Mouse (Mus musculus): ENCODE results near the gene Fam3b. TPM values are rescaled to one million over a fixed set of nuclear protein-coding genes. Genes with fewer than 3 reads are reported as not detected.

Gene Fam3b
- polyA plus RNA-seq, 1 experiment from 2014 or later, result not detected

- ChIA-PET CTCF (interaction anchor here (1.1 kb wide), 1 partner anchor 150 kb away, joined by 3 read pairs; no protein-coding TSS in a partner anchor), POLR2A (no interaction called here)
- TF ChIP-seq CTCF (IDR thresholded peaks at IDR 0.05), result no peak
- in situ Hi-C loops (cut with MboI; ENCODE audit: low pct_unique_long_range_greater_than_20kb), result loop anchor here (10.0 kb wide), 1 partner anchor 148 kb away; no protein-coding TSS in a partner anchor
- DNase-seq (ENCODE audit: low read depth, low spot score) (no peak), ATAC-seq (peak; percentile 12)
- no peaks in the 10 kb centered on the region for H3K27me3 ChIP-seq
Measured at GRCm38 (mm10) chr16:97462481-97463181, 52.0 kb downstream of the Fam3b start, which contains the start of gene Mx1. TSS of gene Mx1 (minus strand) at chr16:97462907.

DNA sequence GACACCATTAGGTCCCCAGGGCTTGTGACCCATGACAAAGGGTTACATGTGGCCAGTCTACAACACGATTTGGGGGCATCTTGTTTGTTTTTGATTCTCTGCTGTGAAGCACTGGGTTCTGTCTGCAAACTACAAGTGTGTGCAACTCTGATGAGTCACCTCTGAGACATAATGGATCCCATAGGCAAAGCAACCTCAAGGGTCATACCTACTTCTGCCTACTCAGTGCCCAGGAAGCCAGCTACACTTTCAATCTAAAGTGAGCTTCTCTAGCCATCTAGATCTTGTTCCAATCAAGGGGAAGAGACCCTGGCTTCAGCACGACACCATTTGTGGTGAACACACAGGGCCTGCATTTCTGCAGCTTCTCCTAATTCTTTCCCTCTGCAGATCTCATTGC is 53.3 kb downstream of the Fam3b start:
- in situ Hi-C loops (cut with MboI; ENCODE audit: low pct_unique_long_range_greater_than_20kb), result loop anchor here (10.0 kb wide), 1 partner anchor 146 kb away; no protein-coding TSS in a partner anchor
- CTCF ChIA-PET, result no interaction called here

DNA sequence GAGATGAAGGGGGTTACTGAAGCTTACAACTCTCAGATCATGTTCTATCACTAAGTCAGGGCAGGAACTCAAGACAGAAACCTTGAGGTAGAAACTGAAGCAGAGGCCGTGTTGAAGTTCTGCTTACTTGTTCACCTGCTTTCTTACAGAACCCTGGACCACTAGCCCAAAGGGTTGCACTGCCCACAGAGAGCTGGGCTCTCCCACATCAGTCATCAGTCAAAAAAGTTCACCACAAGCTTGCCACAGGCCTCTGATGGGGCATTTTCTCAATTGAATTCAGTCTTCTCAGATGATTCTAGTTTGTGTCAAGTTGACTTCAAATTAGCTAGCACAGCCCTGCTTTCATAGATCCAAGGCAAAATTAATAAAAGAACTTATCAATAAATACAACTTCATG is 54.8 kb downstream of the Fam3b start:
- H3K27me3 ChIP-seq, result no peaks in the 10 kb centered on the region
- ATAC-seq (no peak), DNase-seq (ENCODE audit: low read depth, low spot score) (no peak)
- TF ChIP-seq CTCF (IDR thresholded peaks at IDR 0.05), result no peak
- ChIA-PET POLR2A (no interaction called here), CTCF (no interaction called here)
- in situ Hi-C loops (cut with MboI; ENCODE audit: low pct_unique_long_range_greater_than_20kb), result loop anchor here (10.0 kb wide), 1 partner anchor 145 kb away; no protein-coding TSS in a partner anchor

More for the DNA sequence above, 53.3 kb downstream of the Fam3b start:
- POLR2A ChIA-PET, result no interaction called here
- ATAC-seq, result no peak
- no peak for TF ChIP-seq CTCF (IDR thresholded peaks at IDR 0.05)
- no peaks in the 10 kb centered on the region for H3K27me3 ChIP-seq
- no peak for DNase-seq (ENCODE audit: low read depth, low spot score)

- ATAC-seq (no peak), DNase-seq (ENCODE audit: low read depth, low spot score) (no peak)
- ChIA-PET CTCF (no interaction called here), POLR2A (no interaction called here)
- no peak for TF ChIP-seq CTCF (IDR thresholded peaks at IDR 0.05)
- H3K27me3 ChIP-seq, result peaks cover 9% of the 10 kb centered on the region
- in situ Hi-C loops (cut with MboI; ENCODE audit: low pct_unique_long_range_greater_than_20kb), result no loop called here
Measured at GRCm38 (mm10) chr16:97447386-97447785, 67.2 kb downstream of the Fam3b start.

DNA sequence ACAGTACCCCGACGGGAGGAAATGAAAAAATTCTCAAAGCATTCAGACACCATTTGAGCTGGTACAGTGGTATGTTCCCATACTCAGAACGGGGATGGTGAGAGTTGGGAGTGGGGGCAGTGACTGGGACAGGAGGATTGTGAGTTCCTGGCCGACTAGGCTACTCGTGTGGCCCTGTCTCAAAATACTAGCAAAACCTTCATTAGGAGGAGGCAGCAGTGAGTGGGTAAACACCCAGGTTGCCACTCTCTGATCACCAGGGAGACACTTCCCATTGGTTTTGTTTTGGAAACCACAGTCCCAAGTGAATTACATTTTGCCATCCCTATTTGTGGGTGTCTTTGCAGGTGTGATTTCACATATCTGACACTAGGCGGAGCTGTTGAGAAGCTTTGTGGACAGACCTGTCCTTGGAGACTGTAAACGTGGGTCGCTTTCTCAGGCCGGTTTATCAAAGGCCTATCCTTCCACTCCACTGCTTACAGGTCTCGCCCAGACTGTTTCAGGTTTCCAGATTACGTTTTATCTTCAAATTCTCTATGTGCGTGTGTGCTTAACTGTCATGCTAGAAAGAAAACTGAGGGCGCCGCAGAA is 70.8 kb downstream of the Fam3b start:
- in situ Hi-C loops (cut with MboI; ENCODE audit: low pct_unique_long_range_greater_than_20kb), result no loop called here
- CTCF ChIA-PET, result interaction anchor here (1.3 to 1.7 kb wide), 2 partner anchors 88 to 131 kb away, joined by 3 to 4 read pairs; partner anchors contain the start of gene Bace2
- TF ChIP-seq CTCF (IDR thresholded peaks at IDR 0.05), result peak; percentile 72
- ATAC-seq (no peak), DNase-seq (ENCODE audit: low read depth, low spot score) (no peak)
- POLR2A ChIA-PET, result no interaction called here
- H3K27me3 ChIP-seq, result peaks cover 7% of the 10 kb centered on the region

DNA sequence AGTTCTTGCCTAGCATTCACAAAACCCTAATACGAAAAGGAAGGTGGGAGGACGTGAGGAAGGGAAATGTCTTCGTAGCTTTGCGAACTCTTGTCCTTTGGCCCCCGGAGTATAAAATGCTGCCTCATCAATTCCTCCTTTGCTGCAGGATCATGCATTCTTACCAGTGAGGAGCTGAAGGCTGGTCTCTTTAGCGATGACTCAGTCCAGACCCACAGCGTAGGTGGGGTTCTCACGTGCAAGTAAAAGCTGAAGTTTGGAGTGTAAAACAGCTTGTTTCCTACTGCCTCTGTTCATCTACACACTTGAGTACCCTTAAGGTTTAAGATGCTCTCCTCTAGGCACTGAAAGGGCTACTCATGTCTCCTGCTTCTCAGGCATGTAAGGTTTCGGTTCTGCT is 72.6 kb downstream of the Fam3b start:
- CTCF ChIA-PET, result interaction anchor here (1.4 kb wide), 1 partner anchor 8 kb away, joined by 3 read pairs; no protein-coding TSS in a partner anchor
- no peak for TF ChIP-seq CTCF (IDR thresholded peaks at IDR 0.05)
- no peak for DNase-seq (ENCODE audit: low read depth, low spot score)
- in situ Hi-C loops (cut with MboI; ENCODE audit: low pct_unique_long_range_greater_than_20kb), result no loop called here
- POLR2A ChIA-PET, result no interaction called here
- H3K27me3 ChIP-seq, result peaks cover 7% of the 10 kb centered on the region
- ATAC-seq, result no peak

- H3K27me3 ChIP-seq, result peaks cover 3% of the 10 kb centered on the region
- no peak for TF ChIP-seq CTCF (IDR thresholded peaks at IDR 0.05)
- no peak for DNase-seq (ENCODE audit: low read depth, low spot score)
- in situ Hi-C loops (cut with MboI; ENCODE audit: low pct_unique_long_range_greater_than_20kb), result no loop called here
- ChIA-PET CTCF (no interaction called here), POLR2A (no interaction called here)
- ATAC-seq, result no peak
Measured at GRCm38 (mm10) chr16:97438191-97438590, 76.4 kb downstream of the Fam3b start.

DNA sequence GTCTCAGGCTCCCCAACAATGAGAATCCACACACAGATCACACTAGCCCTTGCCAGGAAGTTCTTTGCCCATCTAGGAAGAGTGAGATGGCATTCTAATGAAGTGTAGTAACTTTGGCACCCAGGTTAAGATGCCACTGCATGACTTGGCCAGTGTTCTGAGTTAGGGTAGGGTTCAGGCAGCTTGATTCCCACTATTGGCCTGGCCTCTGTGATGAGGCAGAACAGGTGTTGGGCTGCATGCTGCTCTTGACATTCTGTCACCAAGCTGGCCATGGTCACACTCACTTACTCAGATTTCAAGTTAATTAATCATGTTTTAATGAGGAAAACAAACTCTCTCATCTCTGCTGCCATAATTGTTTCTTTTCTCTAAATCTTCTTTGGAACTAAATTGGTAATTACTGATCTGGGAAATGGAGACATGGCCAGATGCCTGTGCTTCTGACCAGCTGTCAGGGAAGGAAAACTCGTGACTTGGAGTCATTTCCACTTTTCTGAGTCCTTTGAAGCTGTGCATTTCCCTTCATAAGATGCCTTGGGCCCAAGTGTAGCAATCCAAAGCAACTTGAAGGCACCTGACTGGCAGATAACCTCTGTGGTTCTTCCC is 77.1 kb downstream of the Fam3b start:
- DNase-seq (ENCODE audit: low read depth, low spot score) (no peak), ATAC-seq (no peak)
- TF ChIP-seq CTCF (IDR thresholded peaks at IDR 0.05), result no peak
- ChIA-PET POLR2A (no interaction called here), CTCF (no interaction called here)
- in situ Hi-C loops (cut with MboI; ENCODE audit: low pct_unique_long_range_greater_than_20kb), result no loop called here
- peaks cover 3% of the 10 kb centered on the region for H3K27me3 ChIP-seq

DNA sequence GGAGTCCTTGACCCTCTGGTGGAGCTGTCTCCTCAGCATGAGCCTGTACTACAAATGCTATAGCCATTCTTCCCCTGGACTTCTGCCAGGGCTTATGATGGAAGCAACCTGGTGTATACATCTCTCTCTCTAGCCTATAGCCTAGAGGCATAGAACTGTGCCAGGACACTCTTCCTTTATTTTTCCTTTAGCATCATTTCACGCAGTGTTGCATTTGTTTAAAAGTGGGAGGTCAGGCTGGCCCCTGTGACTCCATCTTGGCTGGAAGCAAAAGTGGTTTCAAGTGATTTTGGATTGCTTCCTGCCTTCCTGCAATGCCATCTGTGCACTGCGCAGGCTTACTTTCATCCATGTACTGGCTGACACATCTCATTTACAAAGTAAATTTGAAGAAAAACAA is 80.4 kb downstream of the Fam3b start:
- CTCF ChIA-PET, result interaction anchor here (1.2 kb wide), 1 partner anchor 8 kb away, joined by 3 read pairs; no protein-coding TSS in a partner anchor
- DNase-seq (ENCODE audit: low read depth, low spot score) (no peak), ATAC-seq (no peak)
- POLR2A ChIA-PET, result no interaction called here
- in situ Hi-C loops (cut with MboI; ENCODE audit: low pct_unique_long_range_greater_than_20kb), result no loop called here
- no peaks in the 10 kb centered on the region for H3K27me3 ChIP-seq
- no peak for TF ChIP-seq CTCF (IDR thresholded peaks at IDR 0.05)

- in situ Hi-C loops (cut with MboI; ENCODE audit: low pct_unique_long_range_greater_than_20kb), result no loop called here
- ChIA-PET POLR2A (no interaction called here), CTCF (interaction anchor here (1.0 kb wide), 1 partner anchor 12 kb away, joined by 4 read pairs; no protein-coding TSS in a partner anchor)
- H3K27me3 ChIP-seq, result no peaks in the 10 kb centered on the region
- DNase-seq (ENCODE audit: low read depth, low spot score), result no peak
- TF ChIP-seq CTCF (IDR thresholded peaks at IDR 0.05), result no peak
- ATAC-seq, result peak; percentile 78
Measured at GRCm38 (mm10) chr16:97431328-97431727, 83.3 kb downstream of the Fam3b start.

DNA sequence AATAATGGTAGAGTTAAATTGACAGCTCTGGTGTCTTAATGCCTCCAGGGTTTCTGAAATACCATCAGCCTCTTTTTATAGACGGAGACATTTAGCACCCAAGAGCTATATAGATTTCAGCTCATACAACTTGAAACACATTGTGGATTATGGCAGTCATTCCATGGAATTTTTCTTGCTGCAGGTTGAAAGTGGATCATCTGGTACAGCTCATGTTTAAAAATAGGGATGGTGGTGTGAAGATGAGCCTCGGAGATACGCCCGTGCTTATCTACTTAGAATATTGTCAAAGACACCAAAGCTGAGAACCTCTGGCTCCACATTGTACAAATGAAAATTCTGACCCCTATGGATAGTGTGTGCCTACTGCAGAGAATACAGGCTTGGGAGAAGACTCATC is 84.5 kb downstream of the Fam3b start:
- H3K27me3 ChIP-seq, result no peaks in the 10 kb centered on the region
- DNase-seq (ENCODE audit: low read depth, low spot score) (no peak), ATAC-seq (no peak)
- CTCF ChIA-PET, result no interaction called here
- in situ Hi-C loops (cut with MboI; ENCODE audit: low pct_unique_long_range_greater_than_20kb), result no loop called here
- POLR2A ChIA-PET, result no interaction called here
- no peak for TF ChIP-seq CTCF (IDR thresholded peaks at IDR 0.05)
